Mouse (Mus musculus) NIH3T3 (cell line): ENCODE measurements at regions not wholly inside any gene's neighbourhood (a gene's known extent, or its start where the extent isn't known, plus 50 kb on each side); places are given as distances from the start of the nearest gene placed in this dataset.

Experiments
- DNase-seq: peaks from one replicate; pipeline ENCODE4 v3.0.0-alpha.2; 2012; ENCODE audit warnings: low read depth

DNA sequence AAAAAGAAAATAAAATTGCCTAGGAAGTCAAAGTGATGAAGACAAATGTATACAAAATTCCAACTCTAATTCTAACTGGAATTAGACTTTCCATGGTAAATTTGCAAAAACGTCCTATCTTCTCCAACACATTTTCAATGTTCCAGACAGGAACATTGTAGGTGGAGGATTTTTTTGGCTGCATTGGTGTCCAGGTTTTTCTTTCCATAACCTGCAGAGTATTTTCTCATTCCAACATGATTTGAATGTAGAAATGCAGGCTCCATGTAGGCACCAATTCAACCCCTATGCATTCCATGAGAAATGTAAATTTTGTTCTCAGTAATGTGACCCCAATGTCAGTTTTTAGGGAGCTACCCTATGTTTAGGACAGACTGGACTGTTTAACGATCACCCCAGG lies 586.2 kb downstream of the Brinp1 start:
- no peak for DNase-seq

DNA sequence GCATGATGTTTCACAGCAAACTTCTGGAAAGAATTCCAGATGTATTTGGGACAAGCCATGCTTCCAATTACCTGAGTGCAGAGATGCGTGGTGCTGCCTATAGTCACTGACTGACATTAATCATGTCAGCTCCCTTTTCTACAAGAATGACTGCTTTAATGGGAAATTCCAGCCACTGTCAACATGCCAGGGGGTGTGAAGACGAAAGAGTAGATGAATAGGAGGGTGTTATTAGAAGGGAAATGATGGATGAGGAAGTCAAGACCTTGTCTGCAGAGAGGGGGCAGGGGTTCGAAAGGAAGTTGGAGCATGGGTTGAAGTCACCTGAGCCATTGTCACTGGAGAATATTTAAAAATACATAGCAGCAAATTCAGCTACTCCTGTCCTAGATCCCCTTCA lies 634.6 kb downstream of the Brinp1 start:
- DNase-seq, result no peak

DNA sequence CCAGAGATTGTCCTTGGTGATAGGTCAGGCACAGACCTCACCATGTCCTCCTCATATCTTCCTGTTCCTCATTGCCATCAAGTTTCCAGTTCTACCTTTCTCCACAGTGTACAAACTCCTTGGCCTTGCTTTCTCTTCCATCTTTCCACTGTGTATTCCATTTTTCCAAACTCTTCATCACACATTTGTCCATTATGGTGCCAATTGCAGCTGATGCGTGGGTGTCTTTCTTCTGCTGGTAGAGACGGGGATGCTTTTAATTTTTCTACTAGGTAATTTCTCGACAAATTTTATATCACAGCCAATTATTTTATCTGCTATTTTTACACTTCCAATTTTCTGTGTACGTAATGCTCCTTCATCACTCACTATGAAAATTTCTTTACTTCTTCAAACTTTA lies 641.4 kb downstream of the Brinp1 start:
- no peak for DNase-seq

DNA sequence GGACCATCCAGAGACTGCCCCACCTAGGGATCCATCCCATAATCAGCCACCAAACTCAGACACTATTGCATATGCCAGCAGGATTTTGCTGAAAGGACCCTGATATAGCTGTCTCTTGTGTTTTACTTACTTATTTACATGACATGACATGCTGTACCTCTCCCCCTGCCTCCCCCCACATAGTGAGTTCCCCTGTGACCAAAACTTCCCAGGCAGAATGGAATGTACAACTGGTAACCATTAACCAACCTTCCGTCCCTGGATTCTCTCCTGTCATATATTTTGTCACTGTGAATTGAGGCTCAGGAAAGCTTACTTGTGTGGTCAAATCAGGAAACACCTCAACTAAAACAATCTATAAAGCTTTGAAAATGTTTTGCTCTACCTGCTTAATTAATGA lies 669.4 kb downstream of the Brinp1 start:
- DNase-seq, result no peak

DNA sequence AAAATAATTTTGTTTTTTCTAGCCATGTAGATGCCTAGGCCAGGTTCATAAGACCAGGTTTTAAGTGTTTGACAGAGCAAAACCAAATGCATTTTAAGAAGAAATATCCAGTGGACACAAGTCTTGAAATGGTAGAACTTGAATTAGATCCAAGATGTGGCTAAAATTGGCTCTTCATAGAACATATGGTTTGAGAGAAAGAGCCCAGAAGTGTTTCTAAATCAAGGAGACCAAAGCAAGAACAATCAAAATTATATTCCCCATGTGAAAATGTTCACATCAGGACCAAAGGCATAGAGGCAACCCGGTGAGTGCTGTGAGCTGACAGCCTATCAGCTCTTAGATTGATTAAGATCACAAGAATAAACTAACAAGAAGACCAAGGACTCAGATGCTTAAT lies 673.3 kb downstream of the Brinp1 start:
- no peak for DNase-seq

DNA sequence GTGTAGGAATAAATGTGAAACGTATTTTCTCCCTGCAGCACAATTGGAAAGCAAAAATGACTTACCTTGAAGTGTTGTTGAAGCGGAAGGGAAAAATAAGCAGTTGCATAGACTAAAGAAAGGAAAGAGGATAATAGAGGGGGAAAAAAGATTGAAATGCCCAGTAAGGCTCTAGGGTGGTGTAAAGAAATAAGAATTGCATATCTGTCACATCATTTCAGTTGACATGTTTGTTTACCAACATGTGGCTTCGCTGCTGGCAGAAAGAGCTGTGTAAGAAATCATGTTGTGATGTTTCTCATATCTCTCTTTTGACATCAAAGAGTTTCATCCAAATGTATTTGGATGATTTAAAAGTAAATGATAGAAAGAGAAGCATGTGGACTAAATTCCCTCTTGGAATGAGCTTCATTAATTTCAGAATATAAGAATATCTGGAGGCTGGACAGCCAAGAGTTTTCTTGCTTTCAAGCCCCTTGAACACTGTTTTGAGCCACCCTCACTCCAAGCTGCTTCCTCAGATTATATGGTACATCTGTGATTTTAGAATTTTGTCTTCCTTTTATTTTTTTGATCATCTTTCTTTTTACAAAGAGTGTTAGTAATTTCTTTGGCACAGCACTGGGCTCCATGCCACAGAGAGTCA lies 679.0 kb downstream of the Brinp1 start:
- no peak for DNase-seq
